Comparison of ENCODE assay signal across 26 mouse cellular contexts in genomic region chr16:96372752-96373118, GRCm38 (mm10).
A peak's percentile ranks its signal among the peaks of the same experiment; 100 is the strongest.
DNase-seq lines count a peak whose midpoint lies in the region; ATAC-seq and TF ChIP-seq lines count a peak whose summit lies in the region.
"Had no signal": no experiment of that assay in that cellular context is flagged by ENCODE, and none has a peak within 500 bp of the region (broad histone marks: within the 10 kb centered on the region; RNA-seq: fewer than 3 reads in every experiment).

No protein-coding gene starts in this region.

- peak; percentile 61 for DNase-seq in heart, adult 11 months
- DNase-seq in heart, postnatal 36 days: no peak
- no peak for DNase-seq in spleen, adult 12 weeks (ENCODE audit: low spot score)
- no peak for DNase-seq in layer of hippocampus, adult 9-10 months (ENCODE audit: low spot score)
- DNase-seq: adrenal gland, adult 8-10 months; adrenal gland, postnatal 25 days; cerebellum, adult 11-12 months; cerebellum, adult 8-10 months; cerebellum, postnatal 10 days; cerebellum, postnatal 36 days; forebrain, postnatal 0 days; gastrocnemius, adult 2 months; gastrocnemius, postnatal 14 days; heart, adult 18-20 months; heart, postnatal 10 days; heart, postnatal 4 days had no signal

- TF ChIP-seq CTCF in intestine, postnatal 0 days (IDR thresholded peaks at IDR 0.05; ENCODE audit: low read depth): no peak

- TF ChIP-seq POLR2A in myocyte (IDR thresholded peaks at IDR 0.05; ENCODE audit: insufficient read length, low read depth): no peak

- peak; percentile 15; the same call in 1 of the 2 replicates for ATAC-seq in common myeloid progenitor, adult 5-6 weeks (replicated peaks; ENCODE audit: low read depth, poor library complexity, severe bottlenecking)
- peak; percentile 37; the same call in 1 of the 2 replicates for ATAC-seq in intestine, postnatal 0 days
- no peak for ATAC-seq in forebrain, embryonic 12.5 days (ENCODE audit: low FRiP score)
- ATAC-seq: forebrain, embryonic 14.5 days; forebrain, postnatal 0 days; hindbrain, embryonic 16.5 days had no signal

- intact Hi-C loops in heart, postnatal 36 days (cut with DNase I): no loop called here

- no peak overlapping the region for H3K4me3 ChIP-seq in intestine, postnatal 0 days (ENCODE audit: low read depth, low read length)
- peak overlapping the region; percentile 16 for H3K4me3 ChIP-seq in myocyte
- H3K4me3 ChIP-seq in forebrain, embryonic 12.5 days (replicated peaks): no peak overlapping the region
- H3K4me3 ChIP-seq: forebrain, embryonic 10.5 days; gastrocnemius, adult 2 months; heart, embryonic 12.5 days; heart, embryonic 15.5 days; hindbrain, embryonic 13.5 days had no signal

- H3K27me3 ChIP-seq in intestine, postnatal 0 days (replicated peaks; ENCODE audit: control insufficient read depth, insufficient read depth, low read length): no peaks in the 10 kb centered on the region
- H3K27me3 ChIP-seq in myocyte (ENCODE audit: control insufficient read depth, insufficient read depth, insufficient read length): no peaks in the 10 kb centered on the region
- no peaks in the 10 kb centered on the region for H3K27me3 ChIP-seq in forebrain, embryonic 12.5 days
- H3K27me3 ChIP-seq: heart, embryonic 12.5 days; heart, embryonic 15.5 days; hindbrain, embryonic 13.5 days had no signal

- H3ac ChIP-seq in myocyte (ENCODE audit: control insufficient read depth, insufficient read length): no peak overlapping the region

- H3K4me1 ChIP-seq in intestine, postnatal 0 days (replicated peaks; ENCODE audit: control insufficient read depth, insufficient read depth, low read length): peaks cover 10% of the 10 kb centered on the region; the same call in 1 of the 2 replicates
- H3K4me1 ChIP-seq in forebrain, embryonic 12.5 days: no peaks in the 10 kb centered on the region
- H3K4me1 ChIP-seq: forebrain, embryonic 10.5 days had no signal

- no peak overlapping the region for H3K4me2 ChIP-seq in intestine, postnatal 0 days (replicated peaks; ENCODE audit: low read depth)
- peak overlapping the region; percentile 67 for H3K4me2 ChIP-seq in myocyte (ENCODE audit: low read depth)
- H3K4me2 ChIP-seq in forebrain, embryonic 12.5 days: no peak overlapping the region
- H3K4me2 ChIP-seq: heart, embryonic 12.5 days; heart, embryonic 15.5 days; hindbrain, embryonic 13.5 days had no signal

- no peak overlapping the region for H3K9ac ChIP-seq in intestine, postnatal 0 days (ENCODE audit: low read depth, low read length)
- H3K9ac ChIP-seq in forebrain, embryonic 12.5 days: no peak overlapping the region
- H3K9ac ChIP-seq: forebrain, postnatal 0 days; heart, embryonic 12.5 days; heart, embryonic 15.5 days; hindbrain, embryonic 13.5 days had no signal

- no peak overlapping the region for H3K27ac ChIP-seq in intestine, postnatal 0 days (ENCODE audit: low read depth, low read length)
- no peak overlapping the region for H3K27ac ChIP-seq in forebrain, embryonic 12.5 days
- H3K27ac ChIP-seq: forebrain, embryonic 10.5 days; gastrocnemius, adult 2 months; heart, embryonic 15.5 days; hindbrain, embryonic 13.5 days had no signal

- peaks cover 7% of the 10 kb centered on the region for H3K79me2 ChIP-seq in myocyte (ENCODE audit: control insufficient read depth, insufficient read depth)

- no peaks in the 10 kb centered on the region for H3K36me3 ChIP-seq in intestine, postnatal 0 days (ENCODE audit: control insufficient read depth, insufficient read depth)
- no peaks in the 10 kb centered on the region for H3K36me3 ChIP-seq in myocyte (ENCODE audit: control insufficient read depth, insufficient read depth)
- no peaks in the 10 kb centered on the region for H3K36me3 ChIP-seq in forebrain, embryonic 12.5 days (replicated peaks)
- H3K36me3 ChIP-seq: forebrain, embryonic 10.5 days; heart, embryonic 12.5 days; heart, embryonic 15.5 days; hindbrain, embryonic 13.5 days had no signal

- WGBS in intestine, postnatal 0 days: 42% methylated on average over 8 of the region's 8 CpGs
- 90% methylated on average over 8 of the region's 8 CpGs for WGBS in forebrain, embryonic 12.5 days

- H3K9me3 ChIP-seq in intestine, postnatal 0 days (ENCODE audit: control insufficient read depth): no peaks in the 10 kb centered on the region
- no peaks in the 10 kb centered on the region for H3K9me3 ChIP-seq in forebrain, embryonic 12.5 days
- H3K9me3 ChIP-seq: forebrain, embryonic 10.5 days; heart, embryonic 15.5 days; hindbrain, embryonic 13.5 days had no signal

TF ChIP-seq in myocyte, 11 proteins besides CTCF, POLR2A, EP300 and RAD21:
- TF ChIP-seq MYOG (IDR thresholded peaks at IDR 0.05; ENCODE audit: control insufficient read depth in 1 of 3, insufficient read depth in 1 of 3, insufficient read length in 2 of 3, low read depth in 2 of 3): no peak
- TF ChIP-seq POLR2AphosphoS2 (IDR thresholded peaks at IDR 0.05; ENCODE audit: insufficient read length, low read depth): no peak
- no peak for TF ChIP-seq TCF12 (IDR thresholded peaks at IDR 0.05; ENCODE audit: insufficient read depth, poor library complexity, severe bottlenecking)
- no peak for TF ChIP-seq MYOD1 (IDR thresholded peaks at IDR 0.05; ENCODE audit: control insufficient read depth in 1 of 3, insufficient read length in 2 of 3, low read depth in 2 of 3)
- TF ChIP-seq E2F4 (IDR thresholded peaks at IDR 0.05; ENCODE audit: insufficient read depth): no peak
- TF ChIP-seq REST (IDR thresholded peaks at IDR 0.05; ENCODE audit: insufficient read depth, insufficient read length): no peak
- TF ChIP-seq USF1 (IDR thresholded peaks at IDR 0.05; ENCODE audit: low read depth): no peak
- no peak for TF ChIP-seq SRF (IDR thresholded peaks at IDR 0.05; ENCODE audit: control insufficient read depth, insufficient read length, low read depth)
- no peak for TF ChIP-seq MAX (IDR thresholded peaks at IDR 0.05; ENCODE audit: low read depth)
- TF ChIP-seq CEBPB (IDR thresholded peaks at IDR 0.05; ENCODE audit: insufficient read depth, poor library complexity, severe bottlenecking): no peak
- TF ChIP-seq TCF3 (IDR thresholded peaks at IDR 0.05; ENCODE audit: insufficient read length, low read depth): no peak
